Mouse (Mus musculus): ENCODE measurements around the gene Ddx18. TPM values are rescaled to one million over a fixed set of nuclear protein-coding genes. Genes with fewer than 3 reads are reported as not detected.
A peak's percentile ranks its signal among the peaks of the same experiment; 100 is the strongest.

The Ddx18 gene
- polyA plus RNA-seq, 1 experiment, result 34.9 TPM

DNA sequence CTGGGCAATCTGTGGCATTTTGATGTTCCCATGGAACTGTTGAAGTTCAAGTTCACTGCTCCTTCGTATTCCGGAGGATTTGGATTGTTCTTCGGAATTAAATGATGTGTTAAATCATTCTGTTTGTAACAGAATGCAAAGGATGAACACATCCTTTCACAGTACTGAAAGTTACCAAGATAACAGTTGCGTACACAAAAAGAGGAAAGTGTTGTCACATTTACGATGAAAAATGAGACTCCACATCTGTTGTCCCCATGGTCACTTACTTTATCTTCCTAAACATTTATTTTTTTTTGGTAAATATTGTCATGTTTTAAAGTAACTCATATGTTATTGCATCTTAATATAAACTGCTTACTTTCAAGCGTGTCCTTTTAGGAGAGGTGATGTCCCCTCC is 17.0 kb upstream of the Ddx18 start:
- WGBS, result 87% methylated on average over 6 of the region's 6 CpGs
- Histone ChIP-seq H3K4me3 (replicated peaks; ENCODE audit: insufficient read depth, low read depth, low read length) (no peak overlapping the region), H3K27me3 (ENCODE audit: control insufficient read depth, insufficient read depth, low read length) (no peaks in the 10 kb centered on the region), H3K4me1 (ENCODE audit: control insufficient read depth, insufficient read depth, low read length) (no peaks in the 10 kb centered on the region), H3K27ac (ENCODE audit: insufficient read depth, low read length) (no peak overlapping the region)
- TF ChIP-seq POLR2A (IDR thresholded peaks at IDR 0.05; ENCODE audit: borderline replicate concordance, insufficient read depth, low read length) (no peak), CTCF (IDR thresholded peaks at IDR 0.05; ENCODE audit: borderline replicate concordance, insufficient read depth, low read depth, low read length) (no peak)
- no peak for DNase-seq

DNA sequence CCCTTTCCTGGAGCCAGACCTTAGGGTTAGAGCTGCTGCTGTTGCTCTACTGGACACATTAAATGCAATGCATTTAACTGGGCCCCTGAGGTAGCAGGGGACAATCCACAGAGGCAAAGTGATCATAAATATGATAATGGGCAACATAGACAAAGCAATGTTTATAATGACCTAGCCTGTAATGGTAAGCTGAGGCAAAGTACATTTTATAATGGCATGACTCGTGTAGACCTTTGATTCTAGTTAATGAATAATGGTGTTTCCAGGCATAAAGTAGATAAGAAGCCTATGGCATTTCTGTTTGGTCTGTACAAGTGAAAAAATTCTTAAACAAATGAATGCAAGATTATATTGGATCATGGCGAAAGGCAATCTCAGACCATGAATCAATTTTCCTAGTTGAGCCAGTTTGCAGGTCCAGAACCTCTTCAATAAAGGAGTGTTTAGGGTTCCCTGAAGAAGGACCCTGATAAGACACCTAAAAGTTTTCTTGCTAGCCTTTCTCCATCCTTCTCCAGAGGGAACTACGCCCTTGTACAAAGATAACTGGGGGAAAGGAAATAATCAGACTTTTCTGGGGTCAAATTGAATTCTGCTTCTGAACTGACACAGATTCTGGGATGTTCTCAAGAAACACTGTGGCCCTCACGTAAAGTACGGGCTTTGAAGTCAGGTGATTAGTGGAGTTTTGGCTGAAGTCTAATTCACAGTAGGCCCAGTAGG is 13.5 kb upstream of the Ddx18 start:
- Histone ChIP-seq H3K27me3 (ENCODE audit: control insufficient read depth, insufficient read depth, low read length) (no peaks in the 10 kb centered on the region), H3K27ac (ENCODE audit: insufficient read depth, low read length) (no peak overlapping the region), H3K4me3 (replicated peaks; ENCODE audit: insufficient read depth, low read depth, low read length) (no peak overlapping the region), H3K4me1 (ENCODE audit: control insufficient read depth, insufficient read depth, low read length) (no peaks in the 10 kb centered on the region)
- 86% methylated on average over 5 of the region's 5 CpGs for WGBS
- TF ChIP-seq CTCF (IDR thresholded peaks at IDR 0.05; ENCODE audit: borderline replicate concordance, insufficient read depth, low read depth, low read length) (no peak), POLR2A (IDR thresholded peaks at IDR 0.05; ENCODE audit: borderline replicate concordance, insufficient read depth, low read length) (no peak)
- no peak for DNase-seq

DNA sequence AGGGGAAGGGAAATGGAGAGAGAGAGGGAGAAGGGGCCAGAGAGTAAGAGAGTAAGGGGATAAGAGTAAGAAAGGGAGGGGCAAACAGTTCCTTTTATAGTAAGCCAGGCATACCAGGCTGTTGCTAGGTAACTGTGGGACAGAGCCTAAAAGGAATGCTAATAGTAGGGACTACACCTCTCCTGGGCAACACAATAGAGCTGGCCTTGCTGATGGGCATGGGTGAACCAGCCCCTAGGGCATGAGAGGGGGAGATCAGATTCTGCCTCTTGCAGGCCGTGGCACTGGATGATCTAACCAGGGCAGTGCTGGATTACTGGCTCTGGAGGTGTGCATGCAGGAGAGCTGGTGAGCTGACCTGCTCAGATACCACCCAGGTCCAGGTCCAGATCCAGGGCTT is 9.7 kb upstream of the Ddx18 start:
- H3K4me3 ChIP-seq (replicated peaks; ENCODE audit: insufficient read depth, low read depth, low read length), result no peak overlapping the region
- DNase-seq, result no peak
- H3K4me1 ChIP-seq (ENCODE audit: control insufficient read depth, insufficient read depth, low read length), result no peaks in the 10 kb centered on the region
- WGBS, result 8% methylated on average over 1 of the region's 1 CpGs
- no peak for TF ChIP-seq CTCF (IDR thresholded peaks at IDR 0.05; ENCODE audit: borderline replicate concordance, insufficient read depth, low read depth, low read length)
- TF ChIP-seq POLR2A (IDR thresholded peaks at IDR 0.05; ENCODE audit: borderline replicate concordance, insufficient read depth, low read length), result no peak
- no peaks in the 10 kb centered on the region for H3K27me3 ChIP-seq (ENCODE audit: control insufficient read depth, insufficient read depth, low read length)
- H3K27ac ChIP-seq (ENCODE audit: insufficient read depth, low read length), result no peak overlapping the region

DNA sequence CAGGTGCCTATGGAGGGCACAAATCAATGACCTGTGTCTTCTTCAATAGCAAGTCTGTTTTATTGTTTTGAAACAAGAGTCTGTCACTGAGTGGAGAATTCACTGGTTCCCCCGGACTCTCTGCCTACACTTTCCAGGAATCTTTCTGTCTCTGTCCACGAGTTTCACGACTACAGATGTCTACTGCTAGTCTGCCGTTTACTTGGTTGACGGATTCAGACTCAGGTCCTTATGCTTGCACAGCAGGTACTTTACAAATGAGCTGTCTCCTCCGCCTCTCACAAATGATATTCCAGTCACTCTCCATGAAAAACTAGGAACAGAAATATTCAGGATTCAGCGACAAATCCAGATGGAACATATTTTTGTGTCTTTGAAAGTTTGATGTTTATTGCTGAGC is 2.7 kb upstream of the Ddx18 start:
- TF ChIP-seq POLR2A (IDR thresholded peaks at IDR 0.05; ENCODE audit: borderline replicate concordance, insufficient read depth, low read length) (no peak), CTCF (IDR thresholded peaks at IDR 0.05; ENCODE audit: borderline replicate concordance, insufficient read depth, low read depth, low read length) (no peak)
- DNase-seq, result no peak
- Histone ChIP-seq H3K4me3 (replicated peaks; ENCODE audit: insufficient read depth, low read depth, low read length) (no peak overlapping the region), H3K4me1 (ENCODE audit: control insufficient read depth, insufficient read depth, low read length) (no peaks in the 10 kb centered on the region), H3K27ac (ENCODE audit: insufficient read depth, low read length) (no peak overlapping the region), H3K27me3 (ENCODE audit: control insufficient read depth, insufficient read depth, low read length) (no peaks in the 10 kb centered on the region)
- 75% methylated on average over 7 of the region's 7 CpGs for WGBS

DNA sequence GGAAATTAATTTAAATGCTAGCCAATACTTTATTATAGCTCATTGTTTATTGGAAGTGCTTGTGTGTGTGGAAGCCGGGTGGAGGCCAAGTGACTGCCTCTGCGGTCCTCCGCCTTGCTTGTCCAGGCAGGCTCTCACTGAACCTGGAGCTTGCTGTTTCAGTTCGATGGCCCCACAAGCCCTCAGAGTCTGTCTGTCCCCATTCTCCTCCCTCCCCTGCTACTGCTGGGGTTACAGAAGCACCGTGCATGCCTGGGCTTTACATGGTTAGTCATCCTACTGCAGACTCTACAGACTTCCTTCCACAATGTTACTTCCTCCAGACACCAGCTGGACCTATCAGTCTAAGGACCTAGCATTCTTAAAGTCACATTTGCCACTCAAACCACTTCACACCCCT is 9.9 kb downstream of the Ddx18 start:
- no peak for TF ChIP-seq POLR2A (IDR thresholded peaks at IDR 0.05; ENCODE audit: borderline replicate concordance, insufficient read depth, low read length)
- no peak for TF ChIP-seq CTCF (IDR thresholded peaks at IDR 0.05; ENCODE audit: borderline replicate concordance, insufficient read depth, low read depth, low read length)
- Histone ChIP-seq H3K27ac (ENCODE audit: insufficient read depth, low read length) (no peak overlapping the region), H3K4me3 (replicated peaks; ENCODE audit: insufficient read depth, low read depth, low read length) (no peak overlapping the region), H3K4me1 (ENCODE audit: control insufficient read depth, insufficient read depth, low read length) (no peaks in the 10 kb centered on the region), H3K27me3 (ENCODE audit: control insufficient read depth, insufficient read depth, low read length) (no peaks in the 10 kb centered on the region)
- no peak for DNase-seq
- WGBS, result 87% methylated on average over 5 of the region's 5 CpGs

DNA sequence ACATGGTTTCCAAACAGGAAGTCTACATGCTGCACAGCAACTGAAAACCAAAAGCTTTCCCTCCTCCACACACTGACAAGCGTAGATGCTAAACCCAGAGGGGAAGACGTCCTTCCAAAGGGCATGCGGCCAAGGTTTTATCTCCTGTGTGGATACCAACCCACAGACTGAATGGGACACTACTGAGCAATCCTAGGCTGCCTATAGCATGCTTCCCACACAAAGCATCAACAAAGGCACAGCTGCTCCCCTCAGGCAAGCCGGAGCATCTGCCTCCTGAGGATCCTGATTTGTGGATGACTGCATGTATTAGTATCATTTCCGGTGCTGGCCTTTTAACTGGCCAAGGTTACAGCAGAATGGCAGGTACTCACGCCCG is 16.3 kb downstream of the Ddx18 start:
- Histone ChIP-seq H3K27me3 (ENCODE audit: control insufficient read depth, insufficient read depth, low read length) (no peaks in the 10 kb centered on the region), H3K4me3 (replicated peaks; ENCODE audit: insufficient read depth, low read depth, low read length) (no peak overlapping the region), H3K4me1 (ENCODE audit: control insufficient read depth, insufficient read depth, low read length) (no peaks in the 10 kb centered on the region), H3K27ac (ENCODE audit: insufficient read depth, low read length) (no peak overlapping the region)
- WGBS, result 49% methylated on average over 7 of the region's 7 CpGs
- no peak for DNase-seq
- TF ChIP-seq POLR2A (IDR thresholded peaks at IDR 0.05; ENCODE audit: borderline replicate concordance, insufficient read depth, low read length), result no peak
- no peak for TF ChIP-seq CTCF (IDR thresholded peaks at IDR 0.05; ENCODE audit: borderline replicate concordance, insufficient read depth, low read depth, low read length)

DNA sequence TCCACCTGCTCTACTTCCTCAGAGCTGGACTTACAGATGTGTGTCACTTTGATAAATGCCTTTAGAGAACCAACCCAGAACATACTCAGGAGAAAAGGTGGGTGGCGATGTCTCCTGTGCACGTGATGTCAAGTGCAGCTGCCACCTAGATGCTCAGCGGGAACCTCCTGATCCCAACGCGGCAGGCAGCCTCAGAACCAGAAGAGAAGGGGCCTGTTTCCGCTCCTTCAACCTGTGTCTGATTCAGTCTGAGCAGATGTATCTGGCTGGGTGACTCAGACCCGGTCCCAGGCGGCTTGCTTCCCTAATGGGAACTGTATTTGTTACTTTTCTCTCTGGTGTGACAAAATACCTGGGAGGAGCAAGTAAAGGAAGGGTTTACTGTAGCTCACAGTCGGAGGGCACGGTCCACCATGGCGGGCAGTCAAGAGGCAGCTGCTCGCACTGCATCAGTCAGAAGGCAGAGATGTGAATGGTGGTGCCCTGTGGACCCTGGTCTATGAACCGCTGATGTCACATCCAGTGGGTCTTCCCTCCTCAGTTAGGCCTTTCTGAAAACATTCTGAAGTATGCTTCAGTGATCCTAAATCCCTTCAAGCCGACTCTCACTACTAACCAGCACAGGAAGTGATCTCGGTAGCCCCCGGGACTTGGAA is 16.9 kb downstream of the Ddx18 start:
- Histone ChIP-seq H3K27me3 (ENCODE audit: control insufficient read depth, insufficient read depth, low read length) (no peaks in the 10 kb centered on the region), H3K27ac (ENCODE audit: insufficient read depth, low read length) (no peak overlapping the region), H3K4me1 (ENCODE audit: control insufficient read depth, insufficient read depth, low read length) (no peaks in the 10 kb centered on the region), H3K4me3 (replicated peaks; ENCODE audit: insufficient read depth, low read depth, low read length) (no peak overlapping the region)
- WGBS, result 82% methylated on average over 16 of the region's 16 CpGs
- DNase-seq, result no peak
- TF ChIP-seq CTCF (IDR thresholded peaks at IDR 0.05; ENCODE audit: borderline replicate concordance, insufficient read depth, low read depth, low read length) (no peak), POLR2A (IDR thresholded peaks at IDR 0.05; ENCODE audit: borderline replicate concordance, insufficient read depth, low read length) (no peak)

DNA sequence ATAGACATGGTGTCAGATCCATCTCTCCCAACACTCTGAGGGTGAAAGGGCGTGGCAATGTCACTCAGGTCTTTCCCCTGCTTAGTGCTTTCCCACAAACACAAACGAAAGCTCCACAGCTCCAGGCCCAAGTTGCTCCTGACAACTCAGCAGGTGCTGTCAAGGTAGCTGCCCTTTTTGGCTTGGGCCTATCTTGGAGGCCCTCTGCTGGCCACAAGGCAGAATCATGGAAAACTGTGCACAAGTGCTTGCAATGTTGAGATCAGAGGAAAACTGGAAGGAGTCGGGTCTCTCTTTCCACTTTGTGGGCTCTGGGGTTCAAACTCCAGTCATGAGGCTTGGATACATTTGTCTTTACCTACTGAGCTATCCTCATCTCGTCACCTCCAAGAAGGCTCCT is 18.3 kb downstream of the Ddx18 start:
- Histone ChIP-seq H3K4me1 (ENCODE audit: control insufficient read depth, insufficient read depth, low read length) (no peaks in the 10 kb centered on the region), H3K27ac (ENCODE audit: insufficient read depth, low read length) (no peak overlapping the region), H3K27me3 (ENCODE audit: control insufficient read depth, insufficient read depth, low read length) (no peaks in the 10 kb centered on the region), H3K4me3 (replicated peaks; ENCODE audit: insufficient read depth, low read depth, low read length) (no peak overlapping the region)
- 64% methylated on average over 4 of the region's 4 CpGs for WGBS
- TF ChIP-seq CTCF (IDR thresholded peaks at IDR 0.05; ENCODE audit: borderline replicate concordance, insufficient read depth, low read depth, low read length), result peak; percentile 30; the same call in 1 of the 2 replicates
- no peak for TF ChIP-seq POLR2A (IDR thresholded peaks at IDR 0.05; ENCODE audit: borderline replicate concordance, insufficient read depth, low read length)
- no peak for DNase-seq

All from cerebellum, adult 2 months (tissue).